Mouse (Mus musculus) layer of hippocampus, postnatal 36 days (tissue): Measurements from ENCODE around the gene Tmc3. TPM values are rescaled to one million over a fixed set of nuclear protein-coding genes. Genes with fewer than 3 reads are reported as not detected.
A peak's percentile ranks its signal among the peaks of the same experiment; 100 is the strongest.

Experiments
- DNase-seq, 2 experiments: peaks; one replicate each; pipeline ENCODE4 v3.0.0; 2022
- total RNA-seq, 2 experiments: library from RNA; stranded (reverse); gene quantifications; 2 replicates each; pipeline ENCODE4 v1.2.3; 2021

Tmc3 gene
- total RNA-seq, 2 experiments from 2014 or later: 0.22 to 0.23 TPM

DNA sequence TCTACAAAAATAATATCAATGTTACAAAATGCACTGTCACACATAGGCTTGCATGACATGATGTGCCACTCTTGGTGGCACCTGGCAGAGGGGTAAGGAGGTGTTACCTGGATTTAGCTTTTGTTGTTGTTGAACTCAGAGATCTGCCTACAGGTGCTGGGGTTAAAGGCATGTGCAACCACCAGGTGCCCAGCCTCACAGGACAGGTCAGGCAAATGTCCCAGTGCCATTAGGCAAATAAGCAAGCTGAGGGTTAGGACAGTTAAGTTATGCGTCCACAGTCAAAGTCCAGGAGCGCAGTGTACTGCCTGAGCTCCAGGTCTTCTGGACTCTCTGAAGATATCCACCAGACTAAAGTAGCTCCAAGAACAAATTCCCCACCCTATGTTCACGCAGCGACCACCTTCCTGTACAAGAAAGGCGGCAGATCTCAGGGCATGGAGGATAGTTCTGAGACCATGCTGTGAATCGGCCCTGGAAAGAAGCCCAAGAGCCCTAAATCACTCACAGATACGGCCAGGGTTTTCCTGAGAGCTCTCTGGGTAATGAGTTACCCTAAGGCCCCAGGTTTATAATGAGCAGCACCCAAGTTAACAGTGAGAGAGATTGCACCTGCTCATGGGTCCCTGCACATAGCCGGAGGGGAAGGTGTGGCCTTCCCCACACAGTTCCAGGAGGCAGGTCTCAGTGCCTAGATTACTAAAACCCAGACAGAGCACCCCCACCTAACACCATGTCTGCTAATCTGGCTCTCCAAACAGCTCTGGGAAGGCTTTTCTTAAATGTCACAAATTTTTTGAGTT lies 53.3 kb downstream of the Tmc3 start:
- DNase-seq: no peak

DNA sequence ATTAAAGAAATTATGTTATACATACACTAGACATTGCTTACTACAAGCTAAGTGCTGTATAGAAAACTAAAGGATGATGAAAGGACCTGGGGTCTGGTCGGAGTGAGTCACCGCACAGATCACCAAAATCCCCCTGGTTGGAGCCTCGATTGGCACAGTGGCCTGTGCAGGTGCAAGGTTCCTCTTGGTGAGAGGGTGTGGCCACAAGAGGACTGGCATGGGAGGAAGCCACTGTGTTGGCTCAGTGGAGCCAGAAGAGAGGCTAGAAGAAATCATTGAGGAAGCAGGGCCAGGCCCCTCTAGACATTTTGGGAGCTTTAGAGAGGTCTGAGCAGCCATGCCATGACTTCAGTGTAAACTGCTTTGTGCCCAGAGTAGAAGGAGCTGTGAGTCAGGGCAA lies 54.4 kb downstream of the Tmc3 start:
- DNase-seq: no peak

DNA sequence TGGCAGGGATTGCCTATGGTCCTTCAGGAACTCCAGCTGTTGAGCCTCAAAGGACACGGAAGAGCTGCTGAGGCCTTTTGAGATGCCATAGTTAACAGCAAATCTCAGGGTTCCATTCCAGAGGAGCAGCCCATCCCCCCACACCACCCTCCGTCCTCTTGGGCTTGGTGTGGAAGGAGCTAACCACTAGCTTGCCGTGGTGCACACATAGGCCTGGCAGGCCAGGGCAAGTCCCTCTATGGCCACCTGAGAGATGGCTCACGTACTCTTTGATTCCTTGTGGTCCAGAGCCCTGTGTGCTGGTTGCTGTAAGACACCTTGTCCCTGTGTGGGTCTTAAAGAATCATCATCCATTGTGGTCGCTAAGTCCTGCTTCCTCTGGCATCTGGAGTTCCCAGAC lies 55.9 kb downstream of the Tmc3 start:
- DNase-seq: no peak

DNA sequence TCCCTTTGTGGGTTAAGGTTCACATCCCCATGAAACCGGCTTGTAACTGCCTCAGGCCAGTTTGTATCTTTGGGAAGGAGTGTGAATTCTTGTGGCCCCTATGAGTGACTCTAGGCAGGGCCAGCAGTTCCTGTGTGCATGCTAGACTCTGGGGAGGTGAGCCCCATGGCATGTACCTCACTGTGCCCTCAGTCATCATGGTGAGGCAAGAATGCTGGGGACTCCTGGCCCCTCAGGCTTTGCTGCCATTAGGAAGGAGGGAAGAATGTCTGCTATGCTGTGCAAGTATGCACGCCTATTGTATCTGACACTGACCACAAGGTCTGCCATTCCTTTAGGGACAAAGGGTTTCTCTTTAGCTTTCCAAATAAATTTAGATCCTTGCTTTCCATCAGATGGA lies 56.4 kb downstream of the Tmc3 start:
- DNase-seq: no peak

DNA sequence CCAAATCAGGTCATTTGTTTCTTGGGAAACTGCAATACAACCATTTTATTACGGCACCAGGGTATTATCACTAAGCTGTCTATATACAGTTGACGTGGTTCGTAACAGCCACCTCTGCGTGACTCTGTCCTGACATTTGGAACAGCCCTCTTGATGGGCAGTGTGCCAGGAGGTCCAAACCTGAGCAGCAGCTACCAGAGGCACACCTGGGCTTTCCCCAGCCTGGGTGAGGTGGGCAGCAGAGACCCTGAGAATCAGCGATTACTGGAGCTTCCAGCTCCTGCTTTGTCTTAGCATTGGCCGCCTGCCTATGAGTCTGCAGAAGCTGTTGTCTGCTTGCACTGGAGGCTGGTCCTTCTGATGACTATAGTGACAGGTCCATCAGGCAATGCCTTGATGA lies 58.9 kb downstream of the Tmc3 start:
- no peak for DNase-seq

DNA sequence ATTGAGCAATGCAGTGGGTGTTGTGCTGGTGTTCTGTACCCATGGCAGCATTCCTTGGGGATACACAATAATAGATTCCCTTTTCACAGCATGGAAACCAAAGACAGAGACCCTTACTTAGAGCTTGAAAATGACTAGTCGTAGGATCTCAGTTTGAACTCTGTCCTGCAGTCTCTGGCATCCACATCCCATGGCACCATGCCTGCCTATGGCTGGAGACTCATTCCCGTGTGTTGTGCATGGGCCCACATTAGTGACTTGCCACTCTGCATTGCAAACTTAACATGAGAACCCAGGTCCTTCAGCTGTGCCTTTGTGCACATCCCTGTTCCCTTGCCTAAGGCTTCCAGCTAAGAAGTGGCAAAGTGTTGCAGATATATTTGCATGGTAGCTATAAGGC lies 60.0 kb downstream of the Tmc3 start:
- no peak for DNase-seq

DNA sequence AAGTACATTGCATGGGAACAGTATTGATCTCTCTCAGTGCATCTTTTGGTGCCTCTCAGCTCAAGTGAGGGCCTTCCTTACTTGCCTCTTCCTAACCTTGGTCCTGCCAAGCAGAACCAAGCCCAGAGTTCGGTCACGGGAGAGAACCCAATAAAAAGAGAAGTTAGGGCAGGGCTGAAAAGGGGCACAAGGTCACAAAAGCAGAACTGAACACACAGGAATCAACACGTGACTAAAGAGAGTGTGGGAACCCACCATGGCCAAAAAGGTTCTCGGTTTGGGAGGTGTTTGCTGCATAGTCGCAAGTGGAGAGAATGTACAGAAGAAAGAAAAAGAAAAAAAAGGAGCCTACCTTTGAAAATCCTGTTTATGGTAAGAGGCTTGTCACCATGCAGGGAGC lies 60.7 kb downstream of the Tmc3 start:
- no peak for DNase-seq

DNA sequence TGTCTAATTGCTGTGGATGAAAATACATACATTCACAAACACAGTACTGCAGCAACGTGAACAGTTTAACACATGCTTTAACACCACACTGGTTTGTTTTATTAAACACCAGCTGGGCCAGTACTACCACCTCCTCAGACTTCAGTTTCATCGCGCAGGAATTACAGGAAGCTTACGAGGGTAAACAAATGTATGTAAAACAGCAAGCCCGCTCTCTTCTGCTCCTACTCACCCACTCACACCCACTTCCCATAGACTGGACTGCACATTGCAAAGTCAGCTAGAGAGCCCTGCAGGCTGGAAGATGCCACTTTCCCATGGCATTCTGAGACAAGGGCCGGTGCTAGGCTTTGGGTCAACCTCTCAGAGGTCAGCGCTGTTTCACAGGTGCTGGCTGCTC lies 64.1 kb downstream of the Tmc3 start:
- DNase-seq: no peak

DNA sequence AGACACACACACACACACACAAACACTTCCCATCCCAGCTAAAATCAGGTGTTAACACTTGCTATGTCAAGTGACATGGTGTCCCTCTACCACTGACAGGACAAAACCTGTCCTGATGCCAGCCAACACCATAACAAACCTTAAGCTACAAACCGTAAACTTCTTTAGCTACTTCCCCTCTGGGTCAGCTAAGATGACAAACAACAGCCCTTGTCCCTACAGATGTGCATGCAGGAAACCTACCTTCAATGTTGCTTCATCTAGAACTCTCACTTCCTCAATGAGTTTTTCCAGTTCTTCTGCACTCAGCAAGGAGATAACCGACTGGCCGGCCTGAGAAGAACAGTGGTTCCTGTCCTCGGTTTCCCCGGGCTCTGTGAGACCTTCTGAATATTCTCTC lies 65.9 kb downstream of the Tmc3 start:
- no peak for DNase-seq

DNA sequence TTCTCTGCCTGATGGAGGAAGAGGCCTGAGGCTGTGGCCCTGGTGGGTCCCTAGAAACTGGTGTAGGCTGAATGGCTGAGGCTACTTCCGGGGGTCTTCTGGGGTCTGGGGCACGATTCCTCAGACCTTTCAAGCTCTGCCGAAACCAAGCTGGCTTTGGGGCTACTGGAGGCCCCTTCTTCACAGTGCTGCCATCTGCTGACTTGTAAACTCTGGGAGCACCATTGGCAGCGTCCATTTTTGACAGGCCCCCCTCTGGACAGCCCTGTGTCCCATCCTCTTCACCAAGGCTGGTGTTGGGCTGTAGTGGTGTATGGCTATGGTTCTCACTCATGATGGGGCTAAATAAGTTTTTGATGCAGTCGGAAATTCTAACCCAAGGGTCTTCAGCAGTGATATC lies 67.8 kb downstream of the Tmc3 start:
- no peak for DNase-seq

DNA sequence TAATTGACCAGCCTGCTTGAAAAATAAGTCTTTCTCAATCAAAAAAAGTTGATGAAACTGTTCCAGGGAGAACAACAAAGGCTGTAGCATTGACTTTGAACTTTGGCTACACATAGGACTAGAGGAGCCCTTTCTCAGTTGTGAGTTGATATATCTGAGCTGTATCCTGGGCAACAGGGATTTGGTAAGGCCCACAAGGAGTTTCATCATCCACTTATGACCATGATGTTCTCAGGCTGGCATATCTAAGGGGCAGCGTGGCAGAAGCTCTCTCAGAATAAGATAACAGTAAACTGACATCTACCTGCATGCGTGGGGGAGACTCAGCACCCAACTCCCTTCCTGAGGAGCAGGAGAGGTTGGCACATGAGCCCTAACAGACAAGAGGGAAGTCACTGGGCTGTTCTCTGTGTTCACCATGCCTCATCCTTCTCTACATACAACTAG lies 68.9 kb downstream of the Tmc3 start:
- DNase-seq: no peak

DNA sequence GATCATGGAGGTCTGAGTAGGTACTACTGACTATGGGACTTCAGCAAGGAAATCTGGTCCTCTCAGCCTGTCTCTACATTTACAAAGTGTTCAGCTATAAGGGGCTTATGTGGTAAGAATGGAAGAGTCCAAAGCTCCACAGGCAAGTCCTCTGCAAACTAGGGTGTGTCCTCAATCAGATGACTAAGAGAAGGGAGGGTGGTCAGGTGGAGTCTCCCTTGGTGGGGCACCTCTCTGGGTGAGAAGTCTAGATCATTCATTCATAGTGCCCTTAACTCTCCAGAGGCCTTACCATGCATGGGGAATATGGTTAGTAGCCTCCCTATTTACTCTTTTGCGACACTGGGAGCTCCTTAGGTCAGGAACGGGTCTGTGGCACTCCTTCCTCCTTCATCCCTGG lies 69.5 kb downstream of the Tmc3 start:
- DNase-seq: no peak

DNA sequence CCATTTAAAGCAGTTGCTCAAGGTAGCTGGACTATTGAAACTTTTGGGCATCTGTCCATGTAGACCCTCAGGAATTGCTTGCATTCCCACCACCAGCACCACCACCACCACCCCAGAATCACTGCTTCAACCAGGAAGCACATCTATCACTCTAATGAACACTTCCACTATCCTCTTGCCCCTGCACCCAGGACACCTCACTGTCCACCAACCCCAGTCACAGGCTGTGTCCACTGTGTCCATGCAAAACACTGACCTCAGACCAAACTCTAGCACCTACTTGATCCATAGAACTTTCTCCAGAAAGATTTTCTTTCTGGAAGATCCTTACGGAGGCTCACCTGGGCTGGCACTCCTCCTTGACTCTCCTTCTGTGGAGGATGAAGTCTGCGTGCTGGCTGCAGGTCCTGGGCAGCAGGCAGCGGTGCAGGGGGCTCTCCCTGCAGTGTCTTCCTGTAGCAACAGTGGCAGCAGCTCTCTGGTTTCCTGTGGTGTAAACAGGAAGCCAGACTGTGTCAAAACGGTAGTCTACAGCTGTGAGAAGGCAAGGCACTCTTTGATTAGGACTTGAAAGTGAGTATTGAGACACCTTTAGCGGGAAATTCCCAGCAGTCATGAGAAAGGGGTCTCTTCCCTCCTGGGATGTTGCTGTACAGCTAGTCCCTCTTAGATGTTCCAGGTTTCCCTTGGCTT lies 70.4 kb downstream of the Tmc3 start:
- DNase-seq: no peak

DNA sequence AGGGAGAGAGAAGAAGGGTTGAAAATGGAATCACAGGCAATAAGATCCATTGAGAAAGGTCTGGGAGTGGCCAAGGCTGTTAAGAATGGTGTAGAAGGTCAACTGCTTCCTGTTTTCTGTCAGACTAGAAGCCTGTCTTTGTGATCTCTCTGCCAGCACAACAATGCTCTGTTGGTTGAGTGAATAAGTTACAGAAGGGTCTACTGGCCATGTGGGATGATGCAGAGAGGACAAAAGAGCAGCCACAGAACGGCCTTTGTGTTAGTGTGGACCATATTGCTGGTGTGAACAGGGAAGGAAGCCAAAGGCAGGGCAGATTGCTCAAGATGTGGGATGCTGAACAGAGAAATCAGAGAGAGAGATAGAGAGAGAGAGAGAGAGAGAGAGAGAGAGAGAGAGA lies 74.0 kb downstream of the Tmc3 start:
- DNase-seq: no peak

DNA sequence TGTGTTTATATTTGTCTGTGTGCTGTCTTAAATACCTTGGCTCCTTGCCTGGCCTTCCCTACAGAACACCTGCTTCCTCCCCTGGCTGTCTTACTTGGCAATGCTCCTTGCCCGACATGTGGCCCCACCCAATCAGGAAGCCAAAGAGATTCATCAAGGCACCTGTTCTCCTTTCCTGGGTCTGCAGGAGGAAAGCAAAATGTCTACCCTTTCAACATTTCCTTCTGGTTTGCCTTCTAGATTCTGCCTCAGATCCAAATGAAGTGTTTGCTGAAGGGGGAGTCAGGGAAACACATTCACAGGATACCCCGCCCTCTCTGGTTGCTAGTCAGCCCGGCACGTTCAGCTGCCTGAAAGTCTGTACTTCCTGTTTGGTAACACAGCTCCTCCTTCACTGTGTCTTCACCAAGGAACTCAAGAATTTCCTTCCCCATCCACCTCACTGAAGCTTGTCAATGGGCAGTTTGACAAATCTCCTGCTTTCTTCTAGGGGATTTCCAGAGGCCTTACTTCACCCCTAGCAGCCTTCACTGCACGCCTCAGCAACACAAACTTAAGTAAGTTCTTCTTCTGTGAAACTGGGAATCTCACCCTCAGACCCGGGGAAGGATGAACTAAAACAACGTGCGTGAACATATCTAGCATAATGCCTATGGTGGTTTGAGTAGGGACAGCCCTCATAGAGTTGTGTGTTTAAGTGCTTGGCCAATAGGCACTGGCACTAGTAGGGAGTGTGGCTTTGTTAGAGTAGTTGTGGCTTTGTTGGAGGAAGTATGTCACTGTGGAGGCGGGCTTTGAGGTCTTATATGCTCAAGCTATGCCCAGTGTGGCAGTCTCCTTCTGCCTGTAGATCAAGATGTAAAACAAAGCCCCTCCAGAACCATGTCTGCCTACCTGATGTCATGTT lies 74.7 kb downstream of the Tmc3 start:
- DNase-seq: no peak

DNA sequence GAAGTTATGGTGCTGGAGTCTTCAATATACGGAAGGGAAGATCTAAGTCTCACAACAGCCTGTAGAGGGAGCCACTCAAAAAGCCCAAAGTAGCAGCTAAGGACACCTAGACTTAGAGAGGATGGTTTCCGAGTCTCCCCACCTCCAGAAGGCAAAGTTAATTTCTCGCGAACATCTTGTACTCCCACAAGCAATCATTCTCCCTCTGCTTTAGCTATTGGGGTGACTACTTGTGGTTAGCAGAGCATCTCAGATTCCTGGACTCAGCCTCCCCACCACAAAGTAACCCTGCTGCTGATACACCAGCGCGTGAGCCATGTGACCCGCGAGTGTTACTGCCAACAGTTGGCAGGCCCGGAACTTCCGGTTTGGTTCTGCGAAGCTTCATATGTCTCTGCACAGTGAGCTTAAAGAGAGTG lies 75.6 kb downstream of the Tmc3 start:
- no peak for DNase-seq

DNA sequence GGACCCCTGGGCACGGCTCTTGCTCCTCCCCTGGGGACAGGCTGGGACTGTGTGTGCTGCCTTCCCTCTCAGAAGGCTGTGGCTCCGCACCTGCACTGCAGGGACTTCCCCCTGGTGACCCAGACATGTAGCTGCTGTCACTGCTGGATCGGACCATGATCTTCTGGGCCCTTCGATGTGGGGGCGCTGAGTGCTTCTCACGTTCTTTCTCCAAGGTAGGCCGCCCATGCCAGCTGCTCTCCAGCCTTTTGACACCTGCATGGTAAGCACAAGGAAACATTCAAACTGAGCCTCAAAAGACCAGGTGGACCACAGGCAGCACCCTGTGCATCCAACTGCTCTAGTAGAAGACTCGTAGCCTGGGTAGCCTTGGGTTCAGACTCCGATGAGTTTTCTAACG lies 76.3 kb downstream of the Tmc3 start:
- DNase-seq: no peak

DNA sequence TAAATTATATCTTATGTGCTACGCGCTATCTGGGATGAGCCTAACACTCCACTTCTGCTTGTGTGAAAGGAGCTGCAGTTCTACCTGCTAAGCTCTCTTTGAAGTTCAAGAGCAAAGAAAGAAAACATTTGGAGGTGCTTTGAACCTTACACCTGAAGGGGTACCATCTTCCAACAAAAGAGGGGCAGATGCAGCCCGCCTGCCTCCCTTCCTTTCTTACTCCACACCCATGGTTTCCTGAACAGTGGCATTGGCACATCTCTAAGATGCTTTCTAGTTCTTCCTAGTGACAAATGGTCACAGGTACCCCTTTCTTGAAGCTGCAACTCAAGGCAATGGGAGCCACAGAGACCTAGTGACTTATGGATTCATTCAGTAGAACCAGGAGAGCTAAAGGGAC lies 77.0 kb downstream of the Tmc3 start:
- DNase-seq: no peak

DNA sequence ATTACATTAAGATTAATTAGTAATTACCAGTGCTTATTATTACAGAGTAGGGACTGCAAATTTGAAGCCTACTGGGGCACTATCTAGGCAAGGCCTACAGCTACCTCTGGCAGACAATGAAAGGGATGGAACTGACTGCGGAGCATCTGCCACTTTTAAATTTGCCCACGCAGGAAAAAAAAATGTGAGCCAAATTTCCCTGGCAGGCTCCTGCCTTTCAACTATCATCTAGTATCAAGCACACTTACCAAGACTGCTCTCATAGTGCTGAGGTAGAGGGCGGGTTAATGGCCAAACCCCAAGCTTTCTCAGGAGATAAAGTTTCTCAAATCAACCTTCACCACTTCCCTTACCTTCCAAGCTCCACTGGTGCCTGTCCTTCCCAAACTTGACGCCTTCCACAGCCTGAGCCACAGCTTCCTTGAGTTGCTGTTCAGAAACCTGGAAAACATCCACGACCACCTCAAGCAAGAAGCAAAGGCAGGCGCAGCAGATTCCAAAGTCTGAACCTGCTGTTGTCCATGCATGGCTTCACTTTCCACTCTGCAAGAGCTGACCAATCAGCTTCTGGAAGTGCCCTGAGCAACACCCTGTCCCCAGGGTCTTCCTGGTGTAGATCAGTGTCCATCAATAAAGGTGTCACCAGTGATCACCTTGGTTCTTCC lies 78.1 kb downstream of the Tmc3 start:
- DNase-seq: peak; percentile 55 to 61

DNA sequence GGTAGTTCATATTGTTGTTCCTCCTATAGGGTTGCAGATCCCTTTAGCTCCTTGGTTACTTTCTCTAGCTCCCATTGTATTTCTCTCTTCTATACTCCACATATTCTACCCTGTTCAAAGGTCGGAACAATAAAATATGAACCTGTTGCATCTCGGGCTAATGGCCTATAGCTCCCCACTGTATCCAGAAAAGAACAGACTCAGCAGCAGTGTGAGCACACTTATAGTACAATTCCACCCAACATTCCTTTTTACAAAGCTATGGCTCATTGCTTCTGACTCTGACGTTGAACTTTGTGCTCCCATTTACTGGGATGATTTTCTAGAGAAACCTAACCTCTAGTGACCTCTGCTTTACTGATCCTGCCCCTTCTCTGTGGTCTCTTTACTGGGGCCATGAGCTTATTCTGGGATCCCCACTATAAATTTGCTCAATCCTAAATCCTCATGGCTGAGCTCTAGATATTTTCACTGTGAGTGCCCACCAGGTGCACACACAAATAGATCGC lies 81.4 kb downstream of the Tmc3 start:
- DNase-seq: no peak

DNA sequence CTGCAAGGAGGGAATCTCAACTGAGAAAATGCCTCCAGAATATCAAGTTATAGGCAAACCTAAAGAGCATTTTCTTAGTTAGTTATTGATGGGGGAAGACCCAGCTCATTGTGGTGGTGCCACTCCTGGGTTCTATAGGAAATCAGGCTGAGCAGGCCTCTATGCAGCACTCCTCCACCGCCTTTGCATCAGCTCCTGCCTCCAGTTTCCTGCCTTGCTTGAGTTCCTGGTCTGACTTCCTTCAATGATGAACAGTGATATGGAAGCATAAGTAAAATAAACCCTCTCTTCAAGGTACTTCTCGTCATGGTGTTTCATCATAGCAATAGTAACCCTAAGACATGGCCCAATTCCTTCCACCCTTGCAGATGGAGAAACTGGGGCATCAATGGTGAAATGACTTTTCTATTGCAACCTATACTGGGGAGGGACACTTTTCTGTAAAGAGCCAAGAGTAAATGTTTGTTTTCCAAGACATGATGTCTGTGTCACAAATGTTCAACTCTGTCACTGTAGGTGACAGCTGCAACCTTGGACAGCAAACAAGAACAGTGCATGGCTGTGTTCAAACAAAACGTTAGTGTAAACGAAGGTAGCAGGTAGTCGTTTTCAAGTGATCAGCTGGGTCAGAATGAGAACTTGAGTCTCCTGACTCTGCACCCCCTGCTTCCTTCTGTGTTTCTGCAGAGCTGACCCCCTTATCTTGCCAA lies 83.4 kb downstream of the Tmc3 start:
- no peak for DNase-seq

DNA sequence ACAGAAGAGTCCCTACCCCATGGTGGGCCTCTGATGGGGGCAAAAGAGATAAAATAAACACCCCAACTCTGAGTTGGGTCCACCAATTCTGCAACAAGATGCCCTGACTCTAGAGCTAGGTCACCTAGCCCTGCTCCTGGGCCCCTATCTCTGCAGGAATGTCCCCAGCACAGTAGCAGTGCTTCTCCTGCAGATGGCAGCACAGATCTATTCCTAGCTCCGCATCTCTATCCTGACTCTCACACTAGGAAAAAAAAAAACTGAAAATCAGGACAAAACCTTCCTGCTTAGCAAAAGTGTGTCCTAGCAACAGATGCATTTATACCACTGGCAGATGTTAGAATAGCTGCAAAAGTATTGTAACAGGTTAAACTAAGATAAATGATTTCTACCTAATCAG lies 84.0 kb downstream of the Tmc3 start:
- peak in 1 of 2 experiments; percentile 56 for DNase-seq
